Mouse (Mus musculus) thymus, postnatal 25 days (tissue): ENCODE results near the gene Pabpn1l.
A peak's percentile ranks its signal among the peaks of the same experiment; 100 is the strongest.

ENCODE experiments used
- DNase-seq: peaks from one replicate; pipeline ENCODE4 v3.0.0; 2022

The Pabpn1l gene

DNA sequence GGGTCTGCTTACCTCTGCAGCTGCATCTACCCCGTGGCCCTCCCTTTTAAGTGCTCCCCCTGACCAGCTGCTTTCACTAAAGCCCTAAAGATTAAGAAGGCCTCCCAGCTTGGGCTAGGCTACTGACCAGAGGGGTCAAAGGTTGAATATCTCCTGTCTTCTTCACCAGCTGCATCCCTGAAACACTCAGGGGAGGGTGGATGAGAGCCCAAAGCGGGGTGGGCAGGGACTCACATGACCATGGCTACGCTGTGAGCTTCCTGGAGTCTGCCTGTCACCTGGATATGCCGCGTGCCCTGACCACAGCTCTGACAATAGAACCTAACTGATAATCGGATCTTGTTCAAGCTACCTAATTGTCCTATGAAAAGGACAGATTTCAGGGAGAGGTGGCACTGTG is at the start of gene Pabpn1l:
Gene Pabpn1l (minus strand): TSS at position 13 of the 400 bp plus-strand sequence.
- no peak for DNase-seq

DNA sequence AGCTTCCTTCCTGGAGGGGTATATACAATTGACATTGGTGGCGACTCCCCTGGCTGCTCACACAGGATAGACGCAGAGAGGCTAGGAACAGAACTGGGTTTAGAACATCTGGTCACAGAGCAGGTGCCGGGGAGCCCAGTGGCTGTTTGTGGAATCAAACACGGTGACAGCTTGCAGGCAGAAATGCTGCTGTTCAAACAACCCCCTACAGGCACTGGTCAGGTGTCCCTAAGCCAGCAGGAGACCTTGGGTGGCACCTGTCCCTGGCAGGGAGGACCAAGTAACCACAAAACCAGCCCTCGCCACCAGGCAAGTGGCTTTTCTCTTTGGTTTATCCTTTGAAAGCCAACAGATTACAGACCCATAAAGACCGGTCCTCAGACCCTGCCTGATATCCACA is 49.4 kb upstream of the Pabpn1l start:
- DNase-seq, result no peak

GRCm38 (mm10) chr8:122670718-122671117 is 48.2 kb upstream of the Pabpn1l start:
- no peak for DNase-seq

DNA sequence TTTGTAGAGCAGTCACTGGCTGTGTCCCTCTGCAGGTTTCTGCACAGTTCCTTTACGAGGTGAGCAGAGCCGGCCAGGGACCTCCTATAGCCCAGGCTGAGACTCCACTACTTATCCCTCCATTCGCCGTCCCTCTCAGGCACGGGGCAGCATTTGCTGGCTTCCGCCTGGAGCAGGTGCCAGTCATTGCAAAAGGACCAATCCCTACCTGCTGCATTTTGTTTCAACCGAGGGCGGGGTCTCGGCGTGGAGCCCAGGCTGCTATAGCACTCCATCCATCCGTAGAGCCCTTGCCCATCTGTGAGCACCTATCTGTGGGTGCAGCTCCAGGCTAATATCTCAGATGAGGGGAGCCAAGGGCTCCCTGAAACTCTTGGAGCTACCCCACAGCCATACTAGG is 47.5 kb upstream of the Pabpn1l start:
- no peak for DNase-seq

- DNase-seq, result no peak
These were observed 46.8 kb upstream of the Pabpn1l start for GRCm38 (mm10) chr8:122669370-122669769.

DNA sequence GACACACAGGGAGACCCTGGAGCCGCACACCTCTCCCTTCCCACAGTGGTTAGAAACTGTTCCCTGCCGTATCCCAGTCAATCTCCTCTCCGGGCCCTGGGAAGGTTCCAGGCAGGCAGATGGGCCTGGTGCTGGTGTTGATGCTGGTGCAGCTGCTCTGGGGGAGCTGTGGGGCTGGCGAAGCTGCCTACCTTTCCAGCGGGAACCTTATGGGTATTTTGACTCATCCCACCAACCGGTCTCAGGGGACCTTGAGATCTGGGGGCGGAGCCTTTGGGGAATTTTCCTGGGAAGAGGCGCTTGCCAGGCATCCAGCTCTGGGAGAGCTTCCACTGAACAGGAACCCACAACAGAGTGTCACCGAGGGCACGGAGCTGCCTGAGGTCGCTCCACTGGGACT is 45.3 kb upstream of the Pabpn1l start:
- DNase-seq, result no peak

DNA sequence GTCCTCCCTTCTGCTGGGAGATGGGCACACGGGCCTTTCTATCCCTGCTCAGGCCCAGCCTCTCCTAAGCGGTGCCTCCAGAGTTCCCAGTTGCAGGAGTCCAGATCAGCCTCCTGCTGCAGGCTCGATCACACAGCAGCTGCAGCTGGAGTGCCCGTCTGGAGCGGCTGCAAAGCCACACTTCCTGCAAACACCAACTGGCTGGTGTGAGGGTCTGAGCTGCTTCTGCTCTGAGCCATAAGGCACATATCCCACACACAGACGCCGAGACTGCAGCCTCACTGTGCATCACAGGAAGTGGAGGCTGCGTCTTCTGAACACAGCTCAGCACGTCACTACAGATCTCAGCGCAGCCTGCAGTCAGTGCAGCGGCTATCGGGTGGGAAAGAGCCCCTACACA is 44.3 kb upstream of the Pabpn1l start:
- peak; percentile 71 for DNase-seq

- DNase-seq, result no peak
These were observed 43.8 kb upstream of the Pabpn1l start for GRCm38 (mm10) chr8:122666338-122666764.

- no peak for DNase-seq
These were observed 43.3 kb upstream of the Pabpn1l start for GRCm38 (mm10) chr8:122665667-122666316.

DNA sequence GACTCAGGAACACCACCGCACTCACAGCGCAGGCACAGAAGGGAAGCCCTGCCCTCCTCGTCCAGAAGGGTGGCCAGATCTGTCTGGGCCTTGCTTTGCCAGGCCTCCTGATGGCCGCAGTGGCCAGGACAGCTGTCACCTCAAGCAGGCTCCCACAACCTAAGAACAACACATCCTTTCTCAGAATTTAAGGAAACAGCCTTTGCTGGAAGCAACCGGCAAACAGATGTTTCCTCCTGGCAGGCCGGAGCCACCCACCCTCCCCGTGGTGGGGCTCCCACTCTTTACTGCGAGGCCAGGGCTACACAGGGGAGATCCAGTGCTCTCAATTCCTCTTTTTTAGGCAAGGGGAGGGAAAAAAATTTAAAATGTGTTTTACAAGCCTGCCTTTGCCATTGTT is 42.7 kb upstream of the Pabpn1l start:
- DNase-seq, result no peak

DNA sequence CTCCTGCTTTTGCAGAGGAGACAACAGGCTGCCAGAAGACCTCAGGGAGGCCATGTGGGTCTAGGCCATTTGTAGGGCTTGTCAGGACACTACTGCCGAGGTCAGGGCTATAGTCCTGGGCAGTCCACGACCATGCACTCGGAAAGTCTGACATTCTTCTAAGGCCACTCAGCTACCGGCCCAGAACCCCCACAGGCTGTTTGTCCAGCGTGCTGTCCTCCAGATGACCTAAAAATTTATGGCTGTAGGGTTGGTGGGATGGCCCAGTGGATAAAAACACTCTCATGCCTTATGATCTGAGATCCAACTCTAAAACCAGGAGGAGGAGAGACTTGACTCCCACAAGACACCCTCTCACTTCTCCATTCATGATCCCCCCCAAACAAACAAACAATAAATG is 41.1 kb upstream of the Pabpn1l start:
- no peak for DNase-seq

DNA sequence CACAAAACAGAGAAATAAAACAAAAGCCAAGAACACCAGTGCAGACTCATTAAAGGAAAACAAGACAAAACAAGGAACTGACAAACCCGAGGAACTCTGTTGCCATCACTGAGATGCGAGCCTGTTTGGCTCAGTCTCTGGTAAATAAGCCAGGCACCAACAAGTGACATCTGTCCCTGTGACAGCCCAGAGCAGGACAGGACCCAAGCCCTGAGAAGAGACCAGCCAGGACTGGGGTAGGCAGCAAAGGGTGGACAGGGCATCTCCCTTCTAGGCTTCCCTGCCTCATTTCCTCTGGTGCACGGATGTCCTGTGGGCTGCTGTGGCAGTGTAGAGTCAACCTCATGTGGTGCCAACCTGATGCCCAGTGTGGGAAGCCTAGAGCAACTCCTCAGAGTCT is 40.6 kb upstream of the Pabpn1l start:
- DNase-seq, result no peak

GRCm38 (mm10) chr8:122661894-122662293 is 39.4 kb upstream of the Pabpn1l start:
- DNase-seq, result no peak

DNA sequence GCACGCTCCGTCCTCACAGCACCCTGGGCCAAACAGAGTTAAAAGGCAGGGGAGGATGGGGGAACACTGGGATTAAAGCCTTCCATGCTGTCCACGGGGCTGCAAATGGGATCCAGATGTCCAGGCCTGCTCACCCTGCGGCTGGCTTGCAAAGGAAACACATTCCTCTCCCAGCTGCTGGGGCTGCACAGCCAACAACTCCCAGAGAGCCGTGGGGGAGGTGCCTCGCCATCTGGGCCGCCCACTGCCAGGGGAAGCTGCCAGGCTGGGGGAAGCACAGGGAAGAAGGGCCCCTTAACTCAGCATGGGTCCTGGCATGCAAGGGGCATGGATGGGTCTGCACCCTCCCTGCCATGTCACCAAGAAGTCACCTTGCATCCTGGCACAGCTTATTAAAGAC is 38.6 kb upstream of the Pabpn1l start:
- DNase-seq, result no peak

DNA sequence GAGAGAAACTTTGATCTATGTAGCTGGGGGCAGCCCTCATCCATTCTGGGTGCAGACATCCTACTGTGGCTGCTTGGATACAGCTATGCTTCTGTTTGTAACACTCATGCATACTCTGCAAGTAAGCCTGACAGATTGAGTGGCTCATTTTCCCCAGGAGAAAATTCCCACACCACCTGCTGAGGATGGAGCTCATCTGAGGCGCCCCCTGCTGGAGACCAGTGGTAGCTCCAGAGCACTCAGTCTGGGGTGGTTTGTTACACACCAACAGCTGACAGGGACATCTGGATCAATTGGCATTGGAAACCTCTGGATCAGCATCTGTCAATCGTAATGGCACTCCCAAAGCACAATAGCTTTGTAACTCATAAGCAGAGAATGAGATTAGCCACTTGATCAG is 37.5 kb upstream of the Pabpn1l start:
- no peak for DNase-seq

DNA sequence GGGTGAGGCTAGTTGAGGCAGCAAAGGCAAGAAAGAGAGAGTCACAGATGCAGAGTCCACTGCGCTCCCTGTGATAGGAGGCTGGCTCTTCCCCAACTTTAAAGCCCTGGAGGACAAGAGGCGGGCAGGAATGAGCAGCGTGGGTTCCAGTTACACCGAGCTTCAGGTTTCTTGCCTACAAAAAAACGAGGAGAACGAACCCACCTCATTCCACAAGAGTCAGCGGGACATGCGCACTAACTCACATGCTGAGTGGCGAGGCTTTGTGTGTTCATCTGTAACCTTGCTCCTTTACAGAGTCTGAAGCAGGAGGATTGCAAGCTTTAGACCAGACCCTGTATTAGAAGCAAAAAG is 36.2 kb upstream of the Pabpn1l start:
- DNase-seq, result no peak

GRCm38 (mm10) chr8:122658149-122658806 is 35.7 kb upstream of the Pabpn1l start:
- DNase-seq, result no peak

DNA sequence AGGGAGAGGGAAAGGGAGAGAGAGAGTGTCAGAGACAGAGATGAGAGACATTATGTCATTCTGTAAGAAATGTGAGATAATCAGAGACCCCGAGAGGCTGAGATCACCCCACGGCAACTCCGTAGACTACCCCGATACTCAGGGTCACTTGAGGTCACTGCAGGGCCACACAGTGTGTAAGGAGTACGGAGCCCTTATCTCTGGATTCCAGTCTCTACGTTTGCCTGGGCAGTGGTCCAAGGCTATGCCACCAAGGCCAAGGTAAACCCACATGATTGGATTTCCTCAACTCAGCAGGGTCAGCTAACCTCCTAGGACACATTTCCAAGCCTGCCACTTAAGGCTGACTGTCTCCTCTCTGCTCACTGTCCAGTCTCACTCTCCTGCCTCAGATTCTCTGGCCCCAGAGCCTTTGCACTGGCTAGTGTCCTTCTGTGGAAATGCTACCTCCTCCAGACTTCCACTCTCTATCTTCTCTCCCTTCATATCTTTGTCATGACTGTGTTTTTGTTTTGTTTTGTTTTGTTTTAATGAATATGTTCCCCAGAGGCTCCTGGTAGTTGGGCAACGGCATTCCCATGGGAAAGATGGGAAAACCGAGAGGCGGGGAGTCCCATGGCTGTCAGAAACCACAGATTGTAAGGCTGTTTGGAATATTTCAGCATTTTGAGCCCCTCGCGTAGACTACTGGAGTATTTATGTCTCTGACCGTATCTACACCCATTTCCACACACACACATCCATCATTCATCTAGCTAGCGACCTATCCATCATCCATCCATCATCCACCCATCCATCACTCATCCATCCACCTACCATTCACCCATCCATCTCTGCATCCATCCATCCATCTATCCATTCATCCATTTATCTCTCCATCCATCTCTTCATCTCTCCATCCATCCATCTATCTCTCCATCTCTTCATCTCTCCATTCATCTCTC is 33.8 kb upstream of the Pabpn1l start:
- DNase-seq, result no peak

DNA sequence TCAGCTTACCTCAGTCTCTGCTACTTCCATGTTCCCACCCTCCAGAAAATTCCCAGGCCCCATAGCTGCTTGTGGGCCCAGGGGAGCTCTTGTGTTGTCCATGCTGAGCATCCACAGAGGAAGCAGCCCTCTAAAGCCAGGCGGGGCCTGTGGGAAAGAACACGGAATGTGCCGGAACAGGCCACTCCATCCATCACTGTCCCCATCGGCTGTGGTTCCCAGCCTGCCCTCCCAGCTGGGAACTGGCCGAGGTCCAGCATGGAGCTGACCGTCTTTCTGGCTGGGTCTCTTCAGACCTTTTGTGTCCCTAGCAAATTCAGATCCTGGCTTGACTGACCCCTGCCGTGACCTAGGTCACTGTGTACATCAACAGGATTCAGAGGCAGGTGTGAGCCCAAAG is 32.2 kb upstream of the Pabpn1l start:
- no peak for DNase-seq

GRCm38 (mm10) chr8:122652643-122653042 is 30.1 kb upstream of the Pabpn1l start:
- DNase-seq, result no peak

DNA sequence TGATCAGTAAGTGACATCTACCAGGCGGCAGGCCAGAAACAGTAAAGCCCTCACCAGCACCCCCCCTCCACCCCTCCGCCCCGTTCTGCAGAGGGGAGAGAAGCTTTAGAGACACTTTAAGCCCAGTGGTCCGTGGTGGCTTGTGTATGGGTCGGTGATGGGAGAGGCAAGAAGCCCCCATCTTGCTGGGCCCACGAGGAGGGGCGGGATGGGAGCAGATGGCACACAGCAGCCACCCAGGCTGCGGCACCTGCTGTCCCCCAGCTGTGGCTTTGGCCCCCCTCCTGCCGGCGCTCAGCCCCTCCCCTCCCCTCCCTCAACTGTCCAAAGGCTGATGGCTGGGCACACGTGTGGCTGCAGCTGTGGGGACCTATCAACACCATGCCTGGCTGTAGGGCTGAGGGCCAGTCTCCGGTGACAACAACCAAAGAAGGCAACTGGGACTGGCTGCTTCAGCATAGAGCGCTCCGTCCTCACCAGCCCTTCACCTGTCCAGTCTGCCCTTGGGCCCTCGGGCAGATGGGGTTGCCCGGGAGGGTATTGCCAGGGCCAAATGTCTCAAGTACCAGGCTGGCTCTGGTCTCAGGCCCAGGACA is 28.9 kb upstream of the Pabpn1l start:
- DNase-seq, result no peak

GRCm38 (mm10) chr8:122648192-122648970 is 25.8 kb upstream of the Pabpn1l start:
- no peak for DNase-seq

GRCm38 (mm10) chr8:122646337-122646736 is 23.8 kb upstream of the Pabpn1l start:
- no peak for DNase-seq
